Mouse (Mus musculus) spleen, adult 2 months (tissue): Measurements from ENCODE around the gene Rnf8.

ENCODE experiments used
- CTCF ChIP-seq: fragments of 200-500 bp; IDR thresholded peaks from 2 replicates; pipeline ENCODE4 v1.5.1; 2011; ENCODE audit warnings: mild to moderate bottlenecking, inconsistent platforms; ENCODE audit not compliant: insufficient read depth, insufficient read length, insufficient replicate concordance; ENCODE audit errors: extremely low read depth
- POLR2A ChIP-seq: fragments of 200-500 bp; IDR thresholded peaks from 2 replicates; pipeline ENCODE4 v1.6.1; 2011; ENCODE audit warnings: low read depth, low read length, inconsistent platforms

DNA sequence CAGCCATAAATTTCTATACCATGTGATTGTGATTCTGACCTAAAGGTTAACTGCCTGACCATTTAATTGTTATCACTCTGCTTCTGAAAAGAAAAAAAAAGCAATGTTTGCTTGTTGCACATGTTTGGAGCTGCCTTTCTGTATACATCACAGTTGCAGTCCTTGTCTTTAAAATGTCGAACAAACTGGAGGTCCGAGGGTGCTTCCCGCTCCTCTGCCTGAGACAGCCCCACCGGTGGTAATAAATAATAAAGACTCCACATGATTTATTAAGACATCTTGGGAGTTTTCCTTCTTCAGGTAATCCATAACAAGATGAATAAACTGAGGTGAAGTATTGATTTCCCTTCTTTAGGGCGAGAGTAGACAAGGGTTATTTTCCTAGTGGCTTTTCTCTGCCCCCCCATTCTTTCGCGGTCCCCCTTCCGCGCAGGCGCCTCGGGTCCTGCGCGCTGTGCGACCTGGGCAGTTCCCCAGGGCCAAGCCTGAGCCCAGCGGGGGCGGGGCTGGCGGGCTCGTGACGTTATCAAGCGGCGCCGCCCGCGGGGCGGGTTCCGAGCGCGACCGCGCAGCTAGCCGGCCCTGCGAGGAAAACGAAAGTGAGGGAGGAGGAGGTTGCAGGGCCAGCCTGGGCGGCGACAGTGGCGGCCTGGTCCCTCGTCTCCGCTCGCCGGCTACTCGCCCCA is 45.6 kb downstream of the Rnf8 start, which contains the start of gene Cmtr1:
- no peak for TF ChIP-seq CTCF
- peak; percentile 84 for TF ChIP-seq POLR2A
